Mouse (Mus musculus) thymus, postnatal 0 days (tissue): ENCODE measurements around the gene Kcna10. TPM values are rescaled to one million over a fixed set of nuclear protein-coding genes. Genes with fewer than 3 reads are reported as not detected.

Source experiments
- DNase-seq: peaks from one replicate; pipeline ENCODE4 v3.0.0-alpha.2; 2015; ENCODE audit warnings: low spot score
- polyA plus RNA-seq: library from polyadenylated mRNA; unstranded; fragments of >200 nt; fragmentation: Nextera tagmentation; extraction: Ambion mirVana; gene quantifications from 2 replicates; pipeline ENCODE4 v1.2.1, GENCODE M21; 2015

Kcna10 gene
- polyA plus RNA-seq: not detected in 2 replicates

DNA sequence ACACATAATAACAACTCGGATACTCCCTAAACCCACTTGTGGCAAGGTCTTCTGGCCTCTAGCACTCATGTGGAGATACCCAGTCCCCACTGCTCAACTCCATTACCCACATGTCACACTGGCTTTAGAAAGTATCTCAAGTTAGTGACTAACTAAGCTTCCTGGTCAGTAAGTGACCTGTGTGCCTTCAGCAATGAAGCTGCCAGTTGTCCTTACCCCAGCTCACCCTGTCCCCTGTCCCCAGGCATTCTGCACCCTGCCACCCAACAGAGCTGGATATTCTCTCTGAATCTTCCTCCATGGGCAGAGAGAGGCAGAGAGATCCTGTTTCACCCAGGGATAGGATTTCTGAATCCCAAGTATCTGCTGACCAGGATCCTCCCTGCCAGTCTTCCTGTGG is at the start of gene Kcna10:
TSS of gene Kcna10 (plus strand) at position 301 of the 400 bp plus-strand sequence.
- no peak for DNase-seq

- DNase-seq: no peak
Observed at GRCm38 (mm10) chr3:107134457-107134856, 48.4 kb upstream of the Kcna10 start.

GRCm38 (mm10) chr3:107147126-107147525 is 35.7 kb upstream of the Kcna10 start:
- no peak for DNase-seq

- peak; percentile 67 for DNase-seq
Observed at GRCm38 (mm10) chr3:107149006-107149405, 33.9 kb upstream of the Kcna10 start.

DNA sequence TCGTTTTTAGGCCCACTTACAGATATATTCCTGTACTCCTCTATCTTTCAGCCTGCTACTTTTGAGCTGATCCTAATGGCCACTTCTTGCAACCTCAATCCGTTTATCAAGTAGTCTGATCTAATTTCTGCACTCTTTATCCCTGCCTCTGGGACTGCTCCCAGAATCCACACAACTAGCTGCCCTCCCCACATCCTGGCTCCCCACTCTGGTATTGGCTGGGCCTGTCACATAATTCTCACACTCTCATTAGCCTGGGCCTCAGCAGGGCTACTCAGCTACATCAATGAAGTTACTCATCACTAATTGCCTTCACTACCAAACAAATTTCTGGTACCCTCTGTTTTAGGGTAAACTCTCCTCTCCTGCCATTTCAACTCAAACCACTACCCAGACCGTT is 32.4 kb upstream of the Kcna10 start:
- DNase-seq: no peak

- DNase-seq: no peak
Observed at GRCm38 (mm10) chr3:107150872-107151540, 31.9 kb upstream of the Kcna10 start.

DNA sequence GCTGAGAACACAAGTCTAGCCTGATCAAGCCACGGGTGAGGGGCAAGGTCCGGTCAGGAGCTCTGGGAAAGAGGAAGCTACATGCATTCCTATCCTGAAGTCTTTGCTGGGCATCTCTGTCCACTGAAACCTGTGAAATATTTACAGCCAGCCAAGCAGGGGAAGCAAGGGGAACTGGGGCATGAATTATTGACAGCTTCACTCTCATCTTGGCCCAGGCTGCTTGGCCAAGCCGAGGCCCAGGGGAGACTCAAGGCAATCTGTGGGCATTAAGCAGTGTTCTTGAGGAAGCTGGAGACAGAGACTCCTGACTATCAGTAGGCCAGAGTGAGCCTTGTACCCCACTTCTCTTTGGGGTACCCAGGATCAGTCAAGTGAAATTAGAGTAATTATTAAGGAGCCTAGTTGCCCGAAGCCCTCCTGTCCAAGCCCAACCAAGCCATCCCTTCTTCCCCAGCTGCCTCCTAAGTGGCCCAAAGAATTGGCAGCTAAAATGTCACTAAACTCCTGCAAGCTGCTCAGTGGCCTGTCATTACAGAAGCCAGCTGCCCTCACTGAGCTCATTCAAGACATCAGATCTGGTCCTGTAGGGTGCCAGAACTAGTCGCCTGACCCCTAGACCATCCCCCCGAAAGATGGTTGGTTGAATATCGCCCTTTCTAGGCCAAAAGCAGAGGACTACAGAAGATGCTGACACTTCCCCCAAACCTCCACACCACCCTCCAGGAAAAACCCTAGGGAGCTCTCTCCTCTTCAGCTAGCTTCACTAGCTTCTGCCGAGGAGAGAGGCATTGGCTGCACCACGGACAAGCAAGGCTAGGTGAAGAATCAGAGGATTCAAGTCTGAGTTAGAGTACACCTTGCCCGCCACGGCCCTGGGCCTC is 28.8 kb upstream of the Kcna10 start:
- no peak for DNase-seq

- no peak for DNase-seq
Observed at GRCm38 (mm10) chr3:107158856-107159255, 24.0 kb upstream of the Kcna10 start.

- DNase-seq: peak; percentile 66
Observed at GRCm38 (mm10) chr3:107159418-107159817, 23.4 kb upstream of the Kcna10 start.

DNA sequence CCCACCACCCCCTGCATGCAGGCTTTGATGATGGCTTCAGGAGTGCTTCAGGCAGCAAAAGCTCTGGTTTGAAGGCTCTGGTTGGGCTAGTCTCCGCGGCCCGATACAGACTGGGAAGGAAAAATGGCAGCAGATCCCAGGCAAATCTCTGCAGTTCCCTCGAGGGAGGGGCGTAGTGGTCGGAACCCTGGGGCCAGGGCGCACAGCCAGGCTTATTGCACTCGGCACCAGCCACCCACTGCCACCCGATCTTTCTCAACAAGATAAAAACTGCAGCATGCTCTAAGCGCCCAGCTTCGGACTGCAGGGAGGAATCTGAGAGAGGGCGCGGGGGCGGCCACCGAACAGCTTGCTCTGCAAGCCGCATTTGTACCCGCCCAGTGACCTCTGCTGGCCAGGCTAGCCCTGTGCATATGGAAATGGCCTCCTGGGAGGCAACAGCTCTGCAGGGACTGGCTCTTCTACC is 23.0 kb upstream of the Kcna10 start:
- no peak for DNase-seq

DNA sequence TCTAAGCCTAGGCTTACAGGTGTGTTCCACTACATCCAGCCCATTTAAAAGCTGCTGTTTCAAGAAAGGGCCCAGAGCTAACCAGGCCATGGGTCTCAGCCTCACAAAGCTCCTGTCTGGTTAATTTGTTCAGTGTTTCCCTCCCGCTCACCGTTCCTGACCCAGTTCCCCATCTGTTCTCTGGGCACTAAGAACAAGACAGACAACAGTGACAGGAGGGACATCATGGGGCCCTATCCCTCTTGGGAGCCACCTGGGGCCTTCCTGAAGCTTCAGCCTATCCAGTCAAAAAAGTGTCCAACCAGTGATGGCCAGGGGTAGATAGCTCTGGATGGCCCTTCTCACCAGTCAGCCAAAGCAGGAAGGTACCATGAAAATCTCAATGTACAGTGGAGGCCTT is 20.1 kb upstream of the Kcna10 start:
- no peak for DNase-seq

- DNase-seq: no peak
Observed at GRCm38 (mm10) chr3:107169552-107169951, 13.3 kb upstream of the Kcna10 start.

- DNase-seq: no peak
Observed at GRCm38 (mm10) chr3:107171964-107172363, 10.9 kb upstream of the Kcna10 start.

DNA sequence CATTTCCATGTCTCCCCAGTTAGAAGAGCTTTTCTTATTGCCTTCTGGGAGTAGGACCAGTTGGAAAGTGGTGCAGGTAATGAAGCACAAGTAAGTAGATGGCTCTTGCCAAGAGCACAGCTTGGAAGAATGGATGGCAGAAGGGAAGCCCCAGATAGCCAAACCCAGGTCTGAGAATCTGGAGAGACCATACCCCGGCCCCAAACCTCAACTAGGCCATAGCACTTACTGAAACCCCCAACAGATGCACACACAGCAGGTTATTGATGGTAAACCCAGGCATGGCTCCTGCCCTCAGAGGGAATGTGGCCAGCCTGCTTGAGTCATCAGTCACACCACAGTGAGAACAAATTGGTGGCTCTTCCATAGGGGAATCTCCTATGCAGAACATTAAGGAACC is 10.3 kb upstream of the Kcna10 start:
- no peak for DNase-seq

DNA sequence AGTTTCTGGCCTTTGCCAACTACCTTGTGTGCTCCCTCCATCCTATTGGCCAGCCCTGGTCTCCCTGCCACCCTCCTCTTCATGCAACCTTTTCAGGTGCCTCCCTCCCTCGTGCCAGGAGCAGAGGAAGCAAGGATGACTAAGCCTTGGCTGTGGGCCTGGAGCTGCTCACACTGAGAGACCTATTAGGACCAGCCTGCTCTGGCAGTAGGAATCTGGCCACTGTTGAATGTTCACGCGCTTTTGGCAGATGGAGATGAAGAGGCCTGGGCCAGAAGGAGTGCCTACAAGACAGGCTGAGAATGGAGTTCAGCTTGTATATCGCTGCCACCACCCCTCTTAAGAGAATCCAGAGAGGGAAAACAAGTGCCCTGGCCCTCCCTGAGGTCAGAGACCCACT is 7.4 kb upstream of the Kcna10 start:
- DNase-seq: no peak

GRCm38 (mm10) chr3:107176501-107176900 is 6.4 kb upstream of the Kcna10 start:
- DNase-seq: no peak

- DNase-seq: no peak
Observed at GRCm38 (mm10) chr3:107180860-107181259, 2.0 kb upstream of the Kcna10 start.

GRCm38 (mm10) chr3:107183178-107183577 is 322 bp downstream of the Kcna10 start:
- no peak for DNase-seq

DNA sequence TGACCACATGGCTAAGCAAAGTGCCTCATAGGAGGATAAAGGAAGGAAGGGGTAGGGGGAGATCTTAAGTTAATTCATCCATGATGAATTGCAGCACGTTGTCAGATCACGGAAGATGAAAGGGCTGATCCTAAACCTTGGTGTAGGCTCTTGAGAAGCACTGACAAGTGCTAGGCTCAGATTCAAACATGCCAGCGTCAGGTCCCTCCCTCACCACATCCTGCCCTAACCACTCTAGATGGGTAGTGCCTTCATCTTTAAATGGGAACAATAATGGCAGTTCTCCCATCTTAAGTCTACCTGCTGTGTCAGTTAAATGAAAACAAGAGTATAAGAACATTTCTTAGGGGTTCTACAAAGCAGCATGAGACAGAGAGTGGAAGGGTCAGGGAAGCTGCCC is 2.7 kb downstream of the Kcna10 start:
- DNase-seq: peak; percentile 47

GRCm38 (mm10) chr3:107187022-107187421 is 4.2 kb downstream of the Kcna10 start:
- no peak for DNase-seq

DNA sequence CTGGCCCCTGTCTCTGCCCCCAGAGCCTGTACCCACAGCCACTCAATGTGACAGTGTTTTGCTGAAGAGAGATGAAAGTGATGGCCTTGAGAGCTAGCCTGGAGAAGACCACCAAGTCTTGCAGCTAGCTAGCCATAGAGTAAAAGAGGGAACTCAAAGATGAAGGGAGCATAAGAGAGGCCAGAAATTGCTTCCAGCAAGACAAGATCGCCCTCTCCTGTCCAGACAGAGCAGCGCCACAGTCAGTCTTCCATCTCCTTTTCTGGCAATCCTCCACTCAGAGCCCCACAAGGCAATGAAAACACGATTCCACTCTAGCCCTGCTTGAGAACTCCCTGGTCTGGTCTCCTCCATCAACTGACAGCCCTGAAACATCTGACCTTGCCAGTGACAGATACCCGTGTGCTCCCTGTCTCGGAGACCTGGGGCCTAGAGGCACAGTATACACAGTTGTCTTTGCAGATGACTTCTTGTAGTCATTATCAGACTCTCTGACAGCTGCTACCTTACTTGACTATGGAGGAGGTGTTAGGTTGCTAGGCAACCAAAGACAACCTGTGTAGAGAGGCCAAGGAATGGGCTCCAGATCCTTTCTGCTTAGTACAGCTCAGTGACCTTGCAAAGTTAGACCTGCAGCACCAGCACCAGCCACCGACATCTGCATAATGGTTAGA is 5.5 kb downstream of the Kcna10 start:
- peak; percentile 66 for DNase-seq
